Mouse (Mus musculus) thymus, adult 2 months (tissue): ENCODE measurements around the gene B3galt4.

ENCODE experiments used
- CTCF ChIP-seq: fragments of 200-500 bp; IDR thresholded peaks from 2 replicates; pipeline ENCODE4 v1.5.1; 2012; ENCODE audit warnings: mild to moderate bottlenecking, control low read depth, low read length, moderate library complexity, borderline replicate concordance; ENCODE audit not compliant: control insufficient read depth, poor library complexity, insufficient read depth; ENCODE audit errors: extremely low read depth
- POLR2A ChIP-seq: fragments of 200-500 bp; IDR thresholded peaks from 2 replicates; pipeline ENCODE4 v1.6.1; 2012; ENCODE audit warnings: mild to moderate bottlenecking, low read length, control low read depth, moderate library complexity; ENCODE audit not compliant: control insufficient read depth, poor library complexity, insufficient read depth; ENCODE audit errors: extremely low read depth

DNA sequence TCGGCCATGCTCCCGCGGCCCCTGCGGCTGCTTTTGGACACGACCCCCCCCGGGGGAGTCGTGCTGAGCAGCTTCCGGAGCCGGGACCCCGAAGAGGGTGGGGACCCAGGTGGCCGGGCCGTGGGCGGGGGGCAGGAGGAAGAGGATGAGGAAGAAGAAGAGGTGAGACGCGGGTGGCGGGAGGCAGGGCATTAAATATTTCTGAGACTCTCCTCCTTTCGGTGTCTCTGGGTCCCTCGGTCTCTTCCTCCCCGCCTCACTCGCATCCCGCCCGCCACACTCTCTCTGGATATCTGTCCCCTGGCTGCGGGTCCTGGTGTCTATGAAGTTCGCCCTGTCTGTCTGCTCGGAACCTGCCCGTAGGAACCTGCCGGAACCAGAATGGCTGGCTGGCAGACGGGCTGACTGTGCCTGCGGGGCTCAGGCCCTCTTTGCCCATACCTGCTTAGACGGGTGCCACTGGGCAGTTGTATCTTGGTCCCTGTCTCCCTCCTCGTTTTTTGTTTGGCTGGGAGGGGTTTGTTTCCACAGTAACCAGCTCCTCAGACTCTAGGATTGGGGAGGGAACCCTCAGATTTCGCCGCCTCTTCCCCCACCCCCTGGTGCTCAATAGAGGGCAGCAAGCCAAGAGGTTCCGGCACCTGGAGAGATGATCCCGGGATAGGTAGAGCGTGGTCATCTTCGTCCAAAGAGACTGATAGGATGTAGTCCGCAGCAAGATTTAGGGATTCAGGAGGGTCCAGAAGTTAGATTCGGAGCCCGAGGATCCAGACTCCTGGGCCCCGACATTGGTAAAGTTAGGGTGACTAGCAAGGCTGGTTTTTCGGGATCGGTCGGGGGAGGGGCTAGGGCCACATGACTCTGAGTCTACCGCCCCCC lies 20.8 kb downstream of the B3galt4 start:
- TF ChIP-seq POLR2A (0 out of 2 replicates have a peak, but pooled peaks have one; percentile 7), CTCF (no peak)
